In genomic region chr13:58051251-58051650, GRCm38 (mm10) we compare ENCODE assay signal across 19 mouse cellular contexts.
DNase-seq lines count a peak whose midpoint lies in the region; ATAC-seq and TF ChIP-seq lines count a peak whose summit lies in the region.
"Had no signal": no experiment of that assay in that cellular context is flagged by ENCODE, and none has a peak within 500 bp of the region (broad histone marks: within the 10 kb centered on the region; RNA-seq: fewer than 3 reads in every experiment).

No protein-coding gene starts in this region.

- no peaks in the 10 kb centered on the region for H3K9me3 ChIP-seq in neural tube, embryonic 15.5 days (replicated peaks)
- H3K9me3 ChIP-seq: heart, embryonic 15.5 days had no signal

- no peak overlapping the region; the same call in 1 of the 2 replicates for H3K27ac ChIP-seq in layer of hippocampus, adult 2 months
- no peak overlapping the region for H3K27ac ChIP-seq in neural tube, embryonic 15.5 days (replicated peaks)
- H3K27ac ChIP-seq: heart, embryonic 15.5 days; limb, embryonic 13.5 days; midbrain, embryonic 12.5 days had no signal

- DNase-seq in cerebellum, postnatal 4 days (ENCODE audit: low spot score in 2 of 2): no peak
- DNase-seq in layer of hippocampus, adult 2 months (ENCODE audit: low spot score in 2 of 2): no peak
- DNase-seq in layer of hippocampus, postnatal 36 days: no peak
- peak; percentile 53 for DNase-seq in ZHBTc4 (ENCODE audit: low read depth, low spot score)
- DNase-seq in cerebellum, adult 9-11 months: peak; percentile 74
- DNase-seq in left cerebral cortex, postnatal 36 days (ENCODE audit: low spot score in 2 of 2): no peak
- DNase-seq: adrenal gland, postnatal 36 days; embryo, embryonic 11 days; heart, adult 18-20 months; lung, adult 18-20 months; thymus, adult 2 months had no signal

- intact Hi-C loops in left cerebral cortex, postnatal 36 days (cut with DNase I): no loop called here

- no peaks in the 10 kb centered on the region for H3K36me3 ChIP-seq in neural tube, embryonic 15.5 days
- H3K36me3 ChIP-seq: midbrain, embryonic 12.5 days had no signal

- no peak overlapping the region for H3K4me3 ChIP-seq in layer of hippocampus, adult 2 months
- no peak overlapping the region for H3K4me3 ChIP-seq in neural tube, embryonic 15.5 days (replicated peaks)
- H3K4me3 ChIP-seq: heart, embryonic 15.5 days; limb, embryonic 13.5 days; midbrain, embryonic 12.5 days; myocyte had no signal

- peak; percentile 63 for ATAC-seq in cerebellum, adult (ENCODE audit: insufficient number of reproducible peaks, low FRiP score, low TSS enrichment)
- ATAC-seq in neural tube, embryonic 15.5 days (ENCODE audit: low FRiP score): no peak
- ATAC-seq: activated CD4-positive, CD25-positive, alpha-beta regulatory T cell, adult 4 months; CD4-positive, CD25-positive, alpha-beta regulatory T cell, adult 4 months had no signal

- H3K4me2 ChIP-seq in neural tube, embryonic 15.5 days: no peak overlapping the region
- H3K4me2 ChIP-seq: heart, embryonic 15.5 days; limb, embryonic 13.5 days; midbrain, embryonic 12.5 days had no signal

- no peak overlapping the region for H3K9ac ChIP-seq in neural tube, embryonic 15.5 days (replicated peaks)
- H3K9ac ChIP-seq: heart, embryonic 15.5 days; limb, embryonic 13.5 days; midbrain, embryonic 12.5 days had no signal

- no peaks in the 10 kb centered on the region for H3K4me1 ChIP-seq in neural tube, embryonic 15.5 days
- H3K4me1 ChIP-seq: heart, embryonic 15.5 days; midbrain, embryonic 12.5 days had no signal

- peak; percentile 39 for TF ChIP-seq CTCF in layer of hippocampus, adult 2 months (conservative IDR thresholded peaks at IDR 0.05)

- no peaks in the 10 kb centered on the region for H3K27me3 ChIP-seq in neural tube, embryonic 15.5 days (replicated peaks)
- H3K27me3 ChIP-seq: heart, embryonic 15.5 days; limb, embryonic 13.5 days; midbrain, embryonic 12.5 days had no signal

- 57% methylated on average over 7 of the region's 7 CpGs for WGBS in neural tube, embryonic 15.5 days

Comparison
In these comparisons a context has a peak if more than half of its experiments do, and no peak if none do; other contexts are left out.
1. DNase-seq: peak in ZHBTc4 (single experiment) and cerebellum, adult 9-11 months (single experiment); none in cerebellum, postnatal 4 days (0 of 2), layer of hippocampus, adult 2 months (0 of 2), layer of hippocampus, postnatal 36 days (0 of 2) and left cerebral cortex, postnatal 36 days (0 of 2).